Mouse (Mus musculus) left cerebral cortex, adult 18-20 months (tissue): Measurements from ENCODE around the gene Mrpl22. TPM values are rescaled to one million over a fixed set of nuclear protein-coding genes. Genes with fewer than 3 reads are reported as not detected.
A peak's percentile ranks its signal among the peaks of the same experiment; 100 is the strongest.
"Not testable (repeated sequence)": the region's sequence is repeated elsewhere in the genome, so short reads cannot be mapped to it uniquely, and the experiment has no call there.

ENCODE experiments used
- DNase-seq, 2 experiments: peaks; one replicate each; pipeline ENCODE4 v3.0.0; 2021 to 2022; ENCODE audit warnings: low spot score in 2 of 2, mixed read lengths in 1 of 2
- total RNA-seq, 2 experiments: library from RNA; stranded (reverse); gene quantifications; 2 replicates each; pipeline ENCODE4 v1.2.3; 2021

Mrpl22 gene
- total RNA-seq, 2 experiments from 2014 or later = 36.0 to 39.6 TPM

DNA sequence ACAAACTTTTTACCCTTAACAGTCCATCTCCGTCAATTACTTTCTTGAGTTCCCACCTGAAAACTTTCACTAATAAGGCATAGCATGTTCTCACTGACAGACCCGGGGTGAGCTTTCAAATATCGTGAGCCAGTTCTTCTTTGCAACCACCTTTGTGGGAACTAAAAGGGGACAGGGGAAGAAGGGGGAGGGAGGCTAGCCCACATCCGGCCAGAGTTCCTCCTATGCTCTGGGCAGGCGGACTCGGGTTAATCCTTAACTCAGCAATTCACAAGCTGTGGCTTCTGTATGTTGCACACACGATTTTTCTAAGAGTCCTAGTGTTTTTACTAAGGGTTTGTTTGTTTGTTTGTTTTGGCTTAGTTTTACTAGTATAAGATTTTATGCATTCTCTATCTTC lies 52.9 kb downstream of the Mrpl22 start:
- no peak for DNase-seq

DNA sequence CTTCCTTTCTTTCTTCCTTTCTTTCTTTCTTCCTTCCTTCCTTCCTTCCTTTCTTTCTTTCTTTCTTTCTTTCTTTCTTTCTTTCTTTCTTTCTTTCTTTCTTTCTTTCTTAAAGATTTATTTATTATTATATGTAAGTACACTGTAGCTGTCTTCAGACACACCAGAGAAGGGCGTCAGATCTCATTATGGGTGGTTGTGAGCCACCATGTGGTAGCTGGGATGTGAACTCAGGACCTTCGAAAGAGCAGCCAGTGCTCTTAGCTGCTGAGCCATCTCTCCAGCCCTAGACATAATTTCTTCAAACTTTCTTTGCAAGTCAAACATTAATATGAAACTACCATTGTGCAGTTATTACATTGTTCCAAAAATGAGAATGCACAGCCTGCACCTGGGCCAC lies 53.4 kb downstream of the Mrpl22 start:
- not testable (repeated sequence) for DNase-seq

DNA sequence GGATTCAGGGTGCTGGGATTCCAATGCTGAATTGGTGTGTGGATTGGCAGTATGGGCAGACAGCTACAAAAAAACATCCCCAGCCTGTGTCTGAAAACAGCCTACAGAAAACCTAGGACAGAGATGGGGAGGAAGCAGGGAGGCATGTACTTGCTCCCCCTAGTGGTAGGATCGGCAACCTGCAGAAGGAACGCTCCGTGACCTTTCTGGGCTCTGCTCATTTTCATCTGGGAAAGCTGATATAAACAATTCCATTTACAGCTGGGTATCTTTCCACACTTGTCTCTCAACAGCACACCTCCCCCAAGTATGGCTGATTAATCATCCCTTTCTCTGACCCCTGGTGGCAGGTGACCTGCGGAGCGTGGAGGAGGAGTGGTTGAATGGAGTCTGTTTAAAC lies 54.2 kb downstream of the Mrpl22 start:
- DNase-seq = peak; percentile 64 to 65

DNA sequence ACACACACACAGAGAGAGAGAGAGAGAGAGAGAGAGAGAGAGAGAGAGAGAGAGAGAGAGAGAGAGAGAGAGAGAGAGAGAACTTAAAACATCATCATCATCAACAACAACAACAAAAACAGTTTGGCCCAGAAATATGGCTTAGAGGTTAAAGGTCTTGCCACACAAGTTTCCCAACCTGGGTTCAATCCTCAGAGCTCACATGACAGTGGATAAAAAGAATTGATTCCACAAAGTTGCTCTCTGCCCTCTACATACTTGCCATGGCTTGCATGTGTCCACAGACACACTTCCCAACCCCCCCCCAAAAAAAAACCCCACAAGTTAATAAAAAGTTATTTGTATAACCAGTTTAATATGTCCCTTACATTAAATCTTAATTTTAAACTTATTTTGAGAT lies 55.0 kb downstream of the Mrpl22 start:
- DNase-seq = no peak

DNA sequence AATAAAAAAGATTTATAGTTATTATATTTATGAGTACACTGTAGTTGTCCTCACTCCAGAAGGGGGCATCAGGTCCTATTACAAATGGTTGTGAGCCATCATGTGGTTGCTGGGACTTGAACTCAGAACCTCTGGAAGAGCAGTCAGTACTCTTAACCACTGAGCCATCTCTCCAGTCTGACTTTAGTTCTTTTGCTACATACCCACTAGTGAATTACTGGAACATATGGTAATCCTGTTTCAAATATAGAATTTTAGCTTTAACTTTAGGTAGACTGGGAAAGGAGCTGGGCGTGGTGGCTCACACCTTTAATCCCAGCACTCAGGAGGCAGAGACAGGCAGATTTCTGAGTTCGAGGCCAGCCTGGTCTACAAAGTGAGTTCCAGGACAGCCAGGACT lies 56.6 kb downstream of the Mrpl22 start:
- not testable (repeated sequence) for DNase-seq

Other genes starting within 250 kb of the Mrpl22 start
- gene Larp1, start 162.6 kb upstream of the Mrpl22 start, total RNA-seq = 10 to 100 TPM; 87.5 to 89.1 TPM
- not detected for gene Gm12248, start 78.5 kb upstream of the Mrpl22 start, total RNA-seq
- 10 to 100 TPM; 55.8 to 56.4 TPM for gene Cnot8, start 67.5 kb upstream of the Mrpl22 start, total RNA-seq
- 10 to 100 TPM; 18.9 to 19.0 TPM for gene Gemin5, start 3.1 kb upstream of the Mrpl22 start, total RNA-seq
- gene Igtp, start 27.9 kb downstream of the Mrpl22 start, total RNA-seq = 1 to 10 TPM; 3.8 to 5.4 TPM
- gene Irgm2, start 28.0 kb downstream of the Mrpl22 start, total RNA-seq = 1 to 10 TPM; 2.4 to 3.6 TPM
- not detected for gene 4930438A08Rik, start 103.1 kb downstream of the Mrpl22 start, total RNA-seq
- gene Zfp692, start 135.4 kb downstream of the Mrpl22 start, total RNA-seq = 10 to 100 TPM; 25.4 to 28.9 TPM
- gene Zfp672, start 158.7 kb downstream of the Mrpl22 start, total RNA-seq = 10 to 100 TPM; 39.4 to 45.1 TPM
- gene Sh3bp5l, start 159.1 kb downstream of the Mrpl22 start, total RNA-seq = 10 to 100 TPM; 50.1 to 53.7 TPM
- gene Lypd8, start 207.4 kb downstream of the Mrpl22 start, total RNA-seq = not detected
- gene 1810065E05Rik, start 249.4 kb downstream of the Mrpl22 start, total RNA-seq = not detected